Mouse (Mus musculus): ENCODE results near the gene Hacd3. TPM values are rescaled to one million over a fixed set of nuclear protein-coding genes. Genes with fewer than 3 reads are reported as not detected.

Hacd3 gene
- total RNA-seq, 2 experiments from 2014 or later, result 48.9 to 68.1 TPM

DNA sequence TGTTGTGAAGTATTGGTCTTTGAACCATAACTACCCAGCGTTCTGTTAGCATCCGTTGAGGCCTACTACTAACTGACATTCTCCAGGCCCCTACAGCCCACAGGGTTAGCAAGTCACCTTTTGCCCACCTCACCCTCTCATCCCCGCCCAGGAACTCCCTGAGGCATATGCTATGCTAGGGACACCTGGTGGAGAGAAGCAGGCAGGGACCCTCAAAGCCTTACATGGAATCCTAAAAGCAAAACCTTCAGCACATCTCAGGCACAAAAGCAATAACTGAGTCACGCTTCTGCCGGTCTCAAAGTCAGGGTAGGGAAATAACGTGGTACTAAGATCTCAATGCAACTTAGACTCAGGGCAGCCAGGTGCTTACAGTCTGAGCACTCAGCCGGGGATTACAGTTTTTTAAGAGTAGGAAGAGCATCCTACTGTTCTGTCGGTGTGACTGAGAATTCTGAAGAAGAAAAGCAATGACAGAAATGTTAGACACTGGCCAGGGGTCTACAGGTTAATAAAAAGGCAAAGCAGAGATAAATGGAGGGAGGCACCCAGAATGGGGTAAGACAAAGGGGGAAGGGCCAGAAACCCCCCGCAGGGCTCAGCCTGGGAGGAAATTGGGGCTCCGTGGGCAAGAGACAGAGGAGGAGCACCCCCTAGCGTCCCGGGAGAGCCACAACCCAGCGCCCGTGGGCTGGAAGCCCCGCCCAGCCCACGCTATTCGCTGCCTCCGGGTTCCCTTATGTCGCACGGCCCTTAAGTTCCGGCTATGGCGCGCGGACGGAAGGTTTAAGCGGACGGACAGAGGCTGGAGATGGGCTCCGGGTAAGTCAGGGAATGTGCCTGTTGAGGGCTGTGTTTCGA is 61.1 kb downstream of the Hacd3 start, which contains the start of gene Ints14:
Gene Ints14, plus strand, starts transcription at position 789 of the 861 bp plus-strand sequence.
- ATAC-seq (replicated peaks; ENCODE audit: low FRiP score, low TSS enrichment, poor library complexity, severe bottlenecking), result peak; percentile 94

GRCm38 (mm10) chr9:64957276-64957675 is 64.2 kb downstream of the Hacd3 start:
- no peak for ATAC-seq (replicated peaks; ENCODE audit: low FRiP score, low TSS enrichment, poor library complexity, severe bottlenecking)

DNA sequence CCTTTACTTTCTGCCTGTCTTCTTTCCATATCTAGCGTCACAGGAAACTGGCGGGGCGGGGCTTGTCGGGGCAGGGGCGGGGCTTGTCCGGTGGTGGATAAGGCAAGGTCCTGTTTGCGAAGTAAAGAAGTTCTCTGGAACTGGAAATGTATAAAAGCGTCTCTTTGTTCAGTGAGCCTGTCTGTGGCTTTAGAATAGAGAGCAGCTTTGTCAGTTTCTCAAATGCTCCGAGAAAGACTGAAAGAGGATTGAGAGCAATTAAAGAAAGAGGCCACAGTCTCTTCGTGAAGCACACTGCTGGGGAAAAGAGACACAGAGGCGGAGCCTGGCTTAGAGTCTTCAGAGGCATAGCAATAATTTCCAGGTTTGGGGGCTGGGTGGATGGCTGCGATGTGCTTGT is 65.2 kb downstream of the Hacd3 start:
- no peak for ATAC-seq (replicated peaks; ENCODE audit: low FRiP score, low TSS enrichment, poor library complexity, severe bottlenecking)

GRCm38 (mm10) chr9:64953190-64953589 is 68.3 kb downstream of the Hacd3 start:
- ATAC-seq (replicated peaks; ENCODE audit: low FRiP score, low TSS enrichment, poor library complexity, severe bottlenecking), result peak; percentile 78

- ATAC-seq (replicated peaks; ENCODE audit: low FRiP score, low TSS enrichment, poor library complexity, severe bottlenecking), result no peak
These were observed 69.4 kb downstream of the Hacd3 start for GRCm38 (mm10) chr9:64952055-64952454.

DNA sequence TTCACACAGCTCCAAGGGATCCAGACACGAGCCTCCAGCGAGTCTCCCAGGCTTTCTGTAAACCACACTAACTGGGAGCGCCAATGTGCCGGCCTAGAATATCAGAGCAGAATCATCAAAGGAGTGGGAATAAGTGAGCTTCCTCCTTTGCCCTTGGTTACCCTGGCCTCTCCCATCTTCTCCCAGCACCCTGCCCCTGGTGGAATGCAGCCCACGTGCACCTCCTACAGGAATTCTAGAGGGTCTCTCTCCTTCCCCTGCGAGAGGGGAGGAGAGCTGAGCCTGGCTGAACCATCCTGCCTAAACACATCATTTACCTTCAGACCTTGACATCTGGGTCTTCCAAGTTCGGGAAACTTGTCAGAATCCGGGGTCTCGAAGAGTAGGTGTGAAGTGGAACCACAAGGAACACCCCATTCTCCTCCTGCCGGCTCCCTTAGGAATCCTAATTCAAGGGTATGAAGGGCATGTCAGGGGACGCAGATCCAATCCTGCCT is 70.3 kb downstream of the Hacd3 start, which contains the start of gene Slc24a1:
Gene Slc24a1, minus strand, starts transcription at position 447 of the 497 bp plus-strand sequence.
- no peak for ATAC-seq (replicated peaks; ENCODE audit: low FRiP score, low TSS enrichment, poor library complexity, severe bottlenecking)

- ATAC-seq (replicated peaks; ENCODE audit: low FRiP score, low TSS enrichment, poor library complexity, severe bottlenecking), result no peak
These were observed 73.9 kb downstream of the Hacd3 start for GRCm38 (mm10) chr9:64947483-64948095.

DNA sequence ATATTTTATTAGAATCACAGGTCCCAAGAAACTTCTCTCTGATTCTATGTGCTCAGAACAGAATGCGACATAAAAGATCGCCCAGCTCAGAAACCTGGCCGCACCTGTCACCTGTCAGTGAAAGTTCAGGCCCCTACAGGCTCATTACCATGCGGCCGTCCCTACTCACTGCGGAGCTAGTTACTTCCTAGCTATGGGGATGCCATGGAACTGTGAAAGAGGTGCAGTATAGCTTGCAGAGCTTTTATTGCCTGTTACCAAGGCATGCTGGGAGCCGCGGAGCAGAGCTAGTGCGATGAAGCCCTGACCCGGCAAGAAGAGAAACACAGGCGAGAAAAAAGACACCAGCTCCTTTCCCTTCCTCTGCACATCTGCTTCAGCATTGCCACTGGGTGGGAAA is 77.5 kb downstream of the Hacd3 start:
- ATAC-seq (replicated peaks; ENCODE audit: low FRiP score, low TSS enrichment, poor library complexity, severe bottlenecking), result no peak

- ATAC-seq (replicated peaks; ENCODE audit: low FRiP score, low TSS enrichment, poor library complexity, severe bottlenecking), result no peak
These were observed 79.8 kb downstream of the Hacd3 start for GRCm38 (mm10) chr9:64941650-64942049.

GRCm38 (mm10) chr9:64940731-64941346 is 80.7 kb downstream of the Hacd3 start:
- ATAC-seq (replicated peaks; ENCODE audit: low FRiP score, low TSS enrichment, poor library complexity, severe bottlenecking), result no peak

DNA sequence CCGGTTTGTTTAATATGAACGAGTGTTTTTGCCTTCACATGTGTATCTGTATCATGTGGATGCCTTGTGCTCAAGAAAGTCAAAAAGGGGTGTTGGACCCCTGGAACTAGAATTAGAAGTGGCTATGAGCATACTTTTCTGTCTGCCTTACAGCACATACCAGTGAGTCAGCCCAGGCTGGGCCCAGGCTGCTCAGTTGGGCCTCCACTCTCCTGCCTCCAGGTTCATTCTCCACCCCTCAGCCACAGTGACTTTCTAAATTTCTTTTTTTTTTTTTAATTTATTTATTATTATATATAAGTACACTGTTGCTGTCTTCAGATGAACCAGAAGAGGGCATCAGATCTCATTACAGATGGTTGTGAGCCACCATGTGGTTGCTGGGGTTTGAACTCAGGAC is 81.7 kb downstream of the Hacd3 start:
- ATAC-seq (replicated peaks; ENCODE audit: low FRiP score, low TSS enrichment, poor library complexity, severe bottlenecking), result no peak

GRCm38 (mm10) chr9:64939281-64939680 is 82.2 kb downstream of the Hacd3 start:
- ATAC-seq (replicated peaks; ENCODE audit: low FRiP score, low TSS enrichment, poor library complexity, severe bottlenecking), result no peak

DNA sequence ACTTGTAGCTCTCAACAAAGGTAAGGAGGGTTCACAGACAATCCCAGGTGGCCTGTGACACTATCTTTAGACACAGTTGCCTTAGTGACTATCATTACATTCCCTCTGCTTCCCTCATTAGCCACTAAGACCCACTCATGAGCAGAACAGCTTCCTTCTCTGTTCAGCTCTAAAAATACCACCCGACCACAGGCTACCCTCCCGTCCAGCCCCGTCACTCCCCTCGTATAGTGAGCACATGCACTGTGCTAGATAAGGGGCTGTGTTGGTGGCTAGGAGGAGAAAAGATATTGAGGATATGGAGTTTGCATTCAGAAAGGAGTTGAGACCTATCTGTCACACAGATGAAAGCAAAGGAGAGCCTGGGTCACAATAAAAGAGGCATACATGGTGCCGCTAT is 83.0 kb downstream of the Hacd3 start:
- ATAC-seq (replicated peaks; ENCODE audit: low FRiP score, low TSS enrichment, poor library complexity, severe bottlenecking), result peak; percentile 64

DNA sequence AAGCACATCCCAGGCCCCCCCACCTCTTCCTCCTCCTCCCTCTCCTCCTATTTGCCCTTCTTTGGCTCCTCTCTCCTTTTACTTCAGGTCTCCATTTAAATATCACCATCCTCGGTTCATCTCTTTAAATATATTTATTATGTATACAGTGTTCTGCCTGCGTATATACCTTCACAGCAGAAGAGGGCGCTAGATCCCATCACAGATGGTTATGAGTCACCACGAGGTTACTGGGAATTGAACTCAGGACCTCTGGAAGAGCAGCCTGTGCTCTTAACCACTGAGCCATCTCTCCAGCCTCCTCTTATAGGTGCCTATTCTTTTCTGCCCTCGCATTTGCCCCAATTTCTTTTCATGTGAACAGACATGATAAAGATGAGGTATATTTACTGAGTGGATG is 84.0 kb downstream of the Hacd3 start:
- no peak for ATAC-seq (replicated peaks; ENCODE audit: low FRiP score, low TSS enrichment, poor library complexity, severe bottlenecking)

Other genes with a start within 250 kb of the Hacd3 start
- 56.7 and 85.2 TPM in 2 replicates for gene Dennd4a, start 210.4 kb downstream of the Hacd3 start, total RNA-seq (2014; fragmentation: Nextera tagmentation)
- 46.2 and 50.6 TPM in 2 replicates for gene Dennd4a, start 210.4 kb downstream of the Hacd3 start, total RNA-seq (2017)
- gene Slc24a1, start 70.1 kb downstream of the Hacd3 start, total RNA-seq (2014; fragmentation: Nextera tagmentation), result not detected in 2 replicates
- gene Slc24a1, start 70.1 kb downstream of the Hacd3 start, total RNA-seq (2017), result not detected in 2 replicates
- 31.8 and 39.6 TPM in 2 replicates for gene Ints14, start 60.8 kb downstream of the Hacd3 start, total RNA-seq (2014; fragmentation: Nextera tagmentation)
- gene Ints14, start 60.8 kb downstream of the Hacd3 start, total RNA-seq (2017), result 31.6 and 43.1 TPM in 2 replicates
- gene Dpp8, start 10.7 kb upstream of the Hacd3 start, total RNA-seq (2014; fragmentation: Nextera tagmentation), result 76.5 and 88.9 TPM in 2 replicates
- gene Dpp8, start 10.7 kb upstream of the Hacd3 start, total RNA-seq (2017), result 77.5 and 95.5 TPM in 2 replicates
- gene Igdcc4, start 79.8 kb upstream of the Hacd3 start, total RNA-seq (2014; fragmentation: Nextera tagmentation), result 0.35 TPM in 1 of 2 replicates, not detected in the other
- gene Igdcc4, start 79.8 kb upstream of the Hacd3 start, total RNA-seq (2017), result 0.42 TPM in 1 of 2 replicates, not detected in the other
- gene Igdcc3, start 119.5 kb upstream of the Hacd3 start, total RNA-seq (2014; fragmentation: Nextera tagmentation), result not detected in 2 replicates
- gene Igdcc3, start 119.5 kb upstream of the Hacd3 start, total RNA-seq (2017), result not detected in 2 replicates
- 4.9 and 8.3 TPM in 2 replicates for gene Parp16, start 173.7 kb upstream of the Hacd3 start, total RNA-seq (2014; fragmentation: Nextera tagmentation)
- 0.30 and 6.7 TPM in 2 replicates for gene Parp16, start 173.7 kb upstream of the Hacd3 start, total RNA-seq (2017)
- not detected in 2 replicates for gene Cilp, start 243.5 kb upstream of the Hacd3 start, total RNA-seq (2014; fragmentation: Nextera tagmentation)
- gene Cilp, start 243.5 kb upstream of the Hacd3 start, total RNA-seq (2017), result not detected in 2 replicates

Data from megakaryocyte-erythroid progenitor cell, adult 5-6 weeks (primary cell).